Mouse (Mus musculus) heart, postnatal 0 days (tissue): ENCODE measurements around the gene Commd8. TPM values are rescaled to one million over a fixed set of nuclear protein-coding genes. Genes with fewer than 3 reads are reported as not detected.

Experiments used
- ATAC-seq: fragments of 200-750 bp; cut with Nextera tagmentation; 2 replicates; pipeline ENCODE4 v1.8.0; 2017; ENCODE audit warnings: low read depth, moderate number of reproducible peaks, moderate library complexity; ENCODE audit not compliant: insufficient read depth
- DNase-seq: peaks from one replicate; pipeline ENCODE4 v3.0.0-alpha.2; 2016; ENCODE audit warnings: low spot score
- H3K27ac ChIP-seq: fragments of 300-500 bp; sonication (generic); 2 replicates; pipeline ENCODE4 v1.5.1; 2014; ENCODE audit warnings: low read depth, mild to moderate bottlenecking
- H3K27me3 ChIP-seq: fragments of 300-500 bp; sonication (generic); 2 replicates; pipeline ENCODE4 v1.6.1; 2014; ENCODE audit warnings: low read length, mixed read lengths; ENCODE audit not compliant: control insufficient read depth, insufficient read depth
- H3K36me3 ChIP-seq: fragments of 300-500 bp; sonication (generic); replicated peaks from 2 replicates; pipeline ENCODE4 v1.6.1; 2014; ENCODE audit warnings: low read length, mixed read lengths; ENCODE audit not compliant: control insufficient read depth, insufficient read depth
- H3K4me1 ChIP-seq: fragments of 300-500 bp; sonication (generic); 2 replicates; pipeline ENCODE4 v1.6.1; 2014; ENCODE audit warnings: antibody characterized with exemption; ENCODE audit not compliant: control insufficient read depth, insufficient read depth
- H3K4me2 ChIP-seq: fragments of 300-500 bp; sonication (generic); 2 replicates; pipeline ENCODE4 v1.6.1; 2014; ENCODE audit warnings: low read depth, mild to moderate bottlenecking, low read length, moderate library complexity
- H3K4me3 ChIP-seq: fragments of 300-500 bp; sonication (generic); 2 replicates; pipeline ENCODE4 v1.5.1; 2014; ENCODE audit warnings: low read depth, low read length
- H3K9ac ChIP-seq: fragments of 300-500 bp; sonication (generic); replicated peaks from 2 replicates; pipeline ENCODE4 v1.6.1; 2014; ENCODE audit warnings: low read depth, low read length, mixed read lengths
- H3K9me3 ChIP-seq: fragments of 300-500 bp; sonication (generic); replicated peaks from 2 replicates; pipeline ENCODE4 v1.6.1; 2016; ENCODE audit warnings: low read length; ENCODE audit not compliant: control insufficient read depth
- CTCF ChIP-seq: IDR thresholded peaks from 2 replicates; pipeline ENCODE4 v1.5.1; 2016; ENCODE audit warnings: antibody characterized with exemption, control low read depth, low read depth
- EP300 ChIP-seq: IDR thresholded peaks from 2 replicates; pipeline ENCODE4 v1.6.1; 2016; ENCODE audit warnings: antibody characterized with exemption, low read depth
- WGBS: fragments of 180-500 bp; shearing (Covaris S2); extraction: QIAGEN DNeasy Blood & Tissue Kit; methylation state at CpG from one replicate; pipeline ENCODE4 v1.1.7; 2014; 5-methylcytosine and 5-hydroxymethylcytosine counted together
- polyA plus RNA-seq: library from polyadenylated mRNA; unstranded; fragments of >200 nt; fragmentation: Nextera tagmentation; extraction: Ambion mirVana; gene quantifications from 2 replicates; pipeline ENCODE4 v1.2.1, GENCODE M21; 2015
- total RNA-seq: library from RNA; depleted of rRNA; stranded (reverse); fragments of >200 nt; gene quantifications from 2 replicates; pipeline ENCODE4 v1.2.3, GENCODE M21; 2014; ENCODE audit warnings: low replicate concordance

Gene Commd8
- total and polyA plus RNA-seq, 2 experiments from 2014 or later = 15.1 to 80.7 TPM

- Histone ChIP-seq H3K4me2 (peak overlapping the region; percentile 70), H3K36me3 (0 out of 2 replicates have a peak, but pooled peaks cover 7% of the 10 kb centered on the region), H3K9ac (no peak overlapping the region; the same call in 1 of the 2 replicates), H3K9me3 (no peaks in the 10 kb centered on the region), H3K27ac (peak overlapping the region; percentile 22; the same call in 1 of the 2 replicates), H3K27me3 (no peaks in the 10 kb centered on the region), H3K4me1 (peaks cover 18% of the 10 kb centered on the region; the same call in 1 of the 2 replicates), H3K4me3 (peak overlapping the region; percentile 70)
- ATAC-seq (peak; percentile 15; the same call in 1 of the 2 replicates), DNase-seq (no peak)
- TF ChIP-seq EP300 (no peak), CTCF (no peak)
- 3% methylated on average over 2 of the region's 4 CpGs for WGBS
Observed at GRCm38 (mm10) chr5:72168285-72168621, 264 bp upstream of the Commd8 start.

- Histone ChIP-seq H3K9ac (no peak overlapping the region), H3K36me3 (peaks cover 43% of the 10 kb centered on the region), H3K4me2 (no peak overlapping the region), H3K4me1 (peaks cover 21% of the 10 kb centered on the region; the same call in 1 of the 2 replicates), H3K4me3 (no peak overlapping the region), H3K9me3 (no peaks in the 10 kb centered on the region), H3K27me3 (no peaks in the 10 kb centered on the region), H3K27ac (no peak overlapping the region)
- no peak for TF ChIP-seq CTCF
- no peak for TF ChIP-seq EP300
- ATAC-seq (no peak), DNase-seq (no peak)
- WGBS = 50% methylated on average over 7 of the region's 7 CpGs
Observed at GRCm38 (mm10) chr5:72164386-72164785, 3.6 kb downstream of the Commd8 start.

GRCm38 (mm10) chr5:72162855-72163254 is 5.1 kb downstream of the Commd8 start:
- no peak for TF ChIP-seq EP300
- no peak for TF ChIP-seq CTCF
- 70% methylated on average over 5 of the region's 5 CpGs for WGBS
- H3K36me3 ChIP-seq = peaks cover 54% of the 10 kb centered on the region
- no peaks in the 10 kb centered on the region for H3K9me3 ChIP-seq
- no peaks in the 10 kb centered on the region for H3K27me3 ChIP-seq
- no peak overlapping the region for H3K9ac ChIP-seq
- ATAC-seq = no peak
- DNase-seq = no peak
- no peak overlapping the region for H3K4me3 ChIP-seq
- H3K4me1 ChIP-seq = peaks cover 21% of the 10 kb centered on the region; the same call in 1 of the 2 replicates
- no peak overlapping the region for H3K27ac ChIP-seq
- no peak overlapping the region for H3K4me2 ChIP-seq

GRCm38 (mm10) chr5:72160781-72161485 is 7.1 kb downstream of the Commd8 start:
- H3K9ac ChIP-seq = no peak overlapping the region
- no peak overlapping the region for H3K4me2 ChIP-seq
- no peak overlapping the region for H3K27ac ChIP-seq
- TF ChIP-seq CTCF (no peak), EP300 (no peak)
- no peak for DNase-seq
- 78% methylated on average over 11 of the region's 11 CpGs for WGBS
- H3K9me3 ChIP-seq = no peaks in the 10 kb centered on the region
- H3K4me3 ChIP-seq = no peak overlapping the region
- peaks cover 71% of the 10 kb centered on the region for H3K36me3 ChIP-seq
- no peak for ATAC-seq
- H3K27me3 ChIP-seq = no peaks in the 10 kb centered on the region
- 0 out of 2 replicates have a peak, but pooled peaks cover 7% of the 10 kb centered on the region for H3K4me1 ChIP-seq

- H3K27ac ChIP-seq = no peak overlapping the region
- WGBS = 57% methylated on average over 6 of the region's 6 CpGs
- no peak for DNase-seq
Observed at GRCm38 (mm10) chr5:72159537-72159936, 8.5 kb downstream of the Commd8 start.

GRCm38 (mm10) chr5:72158667-72159066 is 9.3 kb downstream of the Commd8 start:
- no peak overlapping the region for H3K4me3 ChIP-seq
- 0 out of 2 replicates have a peak, but pooled peaks cover 3% of the 10 kb centered on the region for H3K4me1 ChIP-seq
- no peaks in the 10 kb centered on the region for H3K9me3 ChIP-seq
- H3K36me3 ChIP-seq = peaks cover 67% of the 10 kb centered on the region
- H3K9ac ChIP-seq = no peak overlapping the region
- H3K27me3 ChIP-seq = no peaks in the 10 kb centered on the region
- 74% methylated on average over 12 of the region's 12 CpGs for WGBS
- no peak overlapping the region for H3K4me2 ChIP-seq
- DNase-seq (no peak), ATAC-seq (no peak)
- TF ChIP-seq CTCF = no peak
- no peak for TF ChIP-seq EP300
- no peak overlapping the region for H3K27ac ChIP-seq

More at GRCm38 (mm10) chr5:72159537-72159936, 8.5 kb downstream of the Commd8 start:
- Histone ChIP-seq H3K36me3 (peaks cover 73% of the 10 kb centered on the region), H3K4me2 (no peak overlapping the region), H3K27me3 (no peaks in the 10 kb centered on the region), H3K4me1 (0 out of 2 replicates have a peak, but pooled peaks cover 7% of the 10 kb centered on the region), H3K9ac (no peak overlapping the region), H3K4me3 (no peak overlapping the region), H3K9me3 (no peaks in the 10 kb centered on the region)
- TF ChIP-seq CTCF (no peak), EP300 (no peak)
- ATAC-seq = no peak
